Mouse (Mus musculus) B cell, adult 2 months (primary cell): ENCODE measurements around the gene Zdhhc14.

ENCODE experiments used
- DNase-seq, 2 experiments: peaks; one replicate each; pipeline ENCODE4 v3.0.0; 2022

Gene Zdhhc14

GRCm38 (mm10) chr17:5560212-5560611 is 67.9 kb downstream of the Zdhhc14 start:
- DNase-seq, result no peak

DNA sequence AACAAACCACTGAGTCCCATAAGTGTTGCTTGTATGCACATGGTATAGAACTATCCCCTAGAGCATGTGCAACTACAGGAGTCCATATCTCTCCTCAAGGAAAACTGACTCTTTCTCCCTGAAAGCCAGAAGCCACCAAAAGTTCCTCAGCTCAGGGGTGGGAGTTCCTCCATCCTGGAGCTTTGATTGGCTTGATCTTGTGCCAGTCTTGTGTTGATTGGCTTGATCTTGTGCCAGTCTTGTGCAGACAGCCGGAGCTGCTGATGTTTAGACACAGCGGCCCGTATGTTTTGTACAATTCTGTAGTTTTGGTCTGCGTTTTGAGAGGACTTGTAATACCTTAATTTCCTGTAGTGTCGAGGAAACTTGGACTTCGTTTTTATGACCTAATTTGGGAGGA is 70.8 kb downstream of the Zdhhc14 start:
- DNase-seq, result no peak

DNA sequence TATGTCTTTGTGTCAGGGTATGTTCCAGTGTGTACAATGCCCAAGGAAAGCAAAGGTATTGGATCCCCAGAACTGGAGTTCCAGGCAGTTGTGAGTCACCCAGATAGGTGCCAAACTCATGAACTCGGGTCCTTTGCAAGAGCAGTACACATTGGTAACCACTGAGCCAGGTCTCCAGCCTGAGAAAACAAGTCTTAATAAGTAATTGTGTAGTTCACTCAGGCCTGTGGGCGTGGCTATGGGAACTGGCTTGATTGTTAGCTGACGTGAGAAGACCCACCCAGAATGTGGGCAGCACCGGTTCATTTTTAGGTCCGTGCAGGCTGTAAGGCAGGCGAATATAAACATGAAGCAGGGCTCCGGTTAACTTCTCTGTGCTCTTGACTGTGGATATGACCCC is 73.6 kb downstream of the Zdhhc14 start:
- no peak for DNase-seq

GRCm38 (mm10) chr17:5567943-5568342 is 75.6 kb downstream of the Zdhhc14 start:
- DNase-seq, result no peak

DNA sequence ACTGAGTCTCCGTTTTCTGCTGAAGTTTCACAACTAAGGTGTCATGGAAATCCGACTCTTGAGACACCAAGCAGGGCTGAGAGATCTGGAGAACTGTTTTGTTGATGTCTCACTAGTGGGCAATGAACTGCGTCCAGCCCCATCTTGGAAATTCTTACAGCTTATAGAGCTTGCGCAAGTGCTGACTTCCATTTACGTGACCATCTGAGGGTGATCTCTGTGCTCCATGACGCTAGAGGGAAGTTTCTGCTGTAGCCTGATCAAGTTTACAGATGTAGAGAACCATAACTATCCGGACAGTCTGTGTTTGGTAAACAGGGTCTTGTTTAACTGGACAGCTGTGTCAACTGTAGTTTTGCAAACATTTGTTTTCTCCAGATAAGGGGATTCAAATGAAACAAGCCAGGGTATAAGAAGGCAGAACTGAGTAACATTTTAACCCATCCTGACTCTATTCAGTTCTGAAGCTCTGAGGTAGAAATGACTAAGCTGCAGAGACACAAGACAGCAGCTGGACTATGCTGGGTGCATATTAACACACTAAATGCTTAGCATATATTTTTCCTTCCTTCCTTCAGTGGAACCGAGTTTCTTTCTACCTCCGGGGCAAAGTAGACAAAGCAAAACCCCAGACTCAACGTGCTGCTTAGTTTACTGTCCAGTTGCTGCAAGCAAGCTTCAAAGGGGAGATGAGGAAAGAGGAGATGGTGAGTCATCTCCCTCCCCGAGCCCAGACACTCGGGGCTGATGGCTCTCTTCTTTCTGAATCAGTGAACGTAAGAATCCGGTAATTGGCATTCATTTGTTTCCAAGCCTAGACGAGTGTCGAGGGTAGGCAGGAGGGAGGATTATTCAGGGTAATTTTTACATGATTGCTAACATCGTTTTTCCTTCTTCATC is 77.0 kb downstream of the Zdhhc14 start:
- no peak for DNase-seq

GRCm38 (mm10) chr17:5572096-5572730 is 79.9 kb downstream of the Zdhhc14 start:
- DNase-seq, result no peak

- DNase-seq, result no peak
These were observed 80.5 kb downstream of the Zdhhc14 start for GRCm38 (mm10) chr17:5572745-5573420.

- peak; percentile 19 to 22 for DNase-seq
These were observed 82.3 kb downstream of the Zdhhc14 start for GRCm38 (mm10) chr17:5574672-5575071.

DNA sequence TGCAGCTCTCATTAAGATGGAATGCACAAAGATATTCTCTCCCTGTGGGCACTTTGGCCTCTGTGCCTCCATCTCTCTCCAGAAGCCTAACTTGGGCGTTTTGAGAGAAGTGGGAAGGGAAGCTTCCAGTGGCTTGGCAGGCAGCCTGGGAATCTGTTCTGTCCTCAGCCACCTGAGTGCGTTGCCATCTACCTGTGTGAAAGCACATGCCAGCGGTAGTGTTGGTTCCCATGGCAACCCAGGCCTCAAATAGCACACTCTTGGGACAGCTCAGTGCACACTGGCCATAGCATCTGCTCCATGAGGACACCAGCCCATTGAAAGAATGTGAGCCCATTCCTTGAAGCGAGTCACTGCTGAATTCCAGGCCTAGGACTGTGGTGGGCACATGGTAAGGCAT is 83.2 kb downstream of the Zdhhc14 start:
- DNase-seq, result no peak

GRCm38 (mm10) chr17:5582232-5582631 is 89.9 kb downstream of the Zdhhc14 start:
- DNase-seq, result no peak

DNA sequence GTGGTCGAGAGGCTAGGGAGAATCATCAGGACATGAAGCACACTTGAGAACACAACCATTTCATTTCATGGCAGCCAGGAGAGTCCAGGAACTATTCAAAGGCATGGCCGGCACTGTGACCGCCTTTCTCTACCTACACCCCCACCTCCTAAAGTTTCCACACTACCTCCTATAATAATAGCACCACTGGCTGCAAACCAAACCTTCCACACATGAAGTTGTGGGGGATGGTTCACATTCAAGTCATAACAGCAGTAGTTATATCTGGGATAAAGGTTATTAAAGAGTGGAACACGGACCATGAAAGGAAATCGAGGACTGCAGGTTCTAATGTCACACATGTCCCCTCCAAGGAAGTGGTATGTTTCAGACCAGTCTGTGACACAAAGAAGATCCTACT is 90.6 kb downstream of the Zdhhc14 start:
- DNase-seq, result no peak

DNA sequence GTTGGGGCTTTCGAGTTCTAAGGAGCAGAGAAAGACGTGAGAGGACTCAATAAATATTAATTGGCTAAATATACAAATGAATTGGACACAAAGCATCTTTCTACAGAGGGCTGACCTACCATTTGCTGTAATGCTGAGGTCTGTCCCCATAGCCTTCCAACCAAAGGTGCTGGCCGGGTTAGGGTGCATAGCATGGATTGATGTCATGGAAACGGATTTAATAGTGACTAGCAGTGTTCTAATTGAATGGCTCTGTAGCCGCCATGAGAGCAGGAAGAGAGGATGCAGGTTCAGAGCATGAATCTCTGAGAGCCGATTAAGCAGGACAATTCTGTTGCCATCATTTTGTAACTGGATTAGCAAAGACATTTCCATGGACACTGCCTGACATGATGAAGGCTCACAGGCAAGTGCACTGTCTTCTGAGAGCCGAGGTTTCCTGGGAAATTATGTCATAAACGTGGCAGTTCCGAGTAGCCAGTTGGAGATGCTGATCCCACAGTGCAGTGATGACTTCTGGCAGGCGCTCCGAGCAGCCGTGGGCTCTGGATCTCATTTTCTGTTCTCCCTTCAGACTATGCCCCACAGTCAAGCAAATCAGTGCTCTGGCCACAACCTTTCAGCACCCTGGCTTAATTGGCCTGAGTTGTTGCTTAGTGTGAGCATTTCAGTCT is 91.3 kb downstream of the Zdhhc14 start:
- no peak for DNase-seq

DNA sequence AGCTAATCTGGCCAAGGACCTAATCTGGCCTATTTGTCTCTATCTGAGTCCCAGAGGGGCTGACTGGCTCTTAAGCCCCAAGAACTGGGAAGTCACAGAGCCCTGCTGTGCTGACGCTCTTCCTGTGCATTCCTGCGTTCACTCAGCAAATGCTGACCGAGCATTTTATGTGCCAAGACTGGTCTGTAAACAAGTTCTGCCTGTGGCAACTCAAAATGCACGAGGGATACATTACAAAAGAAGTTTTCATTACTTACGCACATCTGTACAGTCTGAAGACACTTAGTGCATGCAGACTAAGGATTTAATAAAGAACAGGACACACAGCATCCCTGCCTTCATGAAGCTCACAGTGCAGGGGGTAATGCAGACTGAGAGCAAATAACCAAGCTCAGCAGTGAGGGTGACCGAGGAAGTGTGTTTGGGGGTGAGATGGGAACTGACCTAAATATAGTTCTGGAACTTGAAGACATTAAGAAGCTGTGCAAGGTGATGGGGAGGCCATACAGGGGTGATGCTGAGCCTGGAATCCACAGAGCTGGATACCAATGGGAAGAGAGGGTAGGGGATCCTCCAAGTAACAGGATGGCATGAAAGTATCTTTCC is 99.3 kb downstream of the Zdhhc14 start:
- DNase-seq, result no peak

DNA sequence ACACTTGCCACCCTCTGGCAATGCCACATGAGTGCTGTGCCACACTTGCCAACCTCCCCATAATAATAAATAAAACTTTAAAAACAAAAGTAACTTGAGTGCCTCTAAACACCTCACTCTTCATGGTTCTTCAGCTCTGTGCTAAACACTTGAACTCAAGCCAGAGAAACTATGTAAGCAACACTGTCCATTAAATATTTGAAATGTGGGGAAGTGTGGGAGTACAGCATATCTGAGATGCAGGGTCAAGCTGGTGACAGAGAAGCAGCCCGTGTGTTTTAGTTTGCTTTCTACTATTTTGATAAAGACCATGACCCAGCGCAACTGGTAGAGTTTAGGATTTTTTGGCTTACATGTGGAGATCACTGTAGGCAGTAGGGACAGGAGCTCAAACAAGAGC is 100.7 kb downstream of the Zdhhc14 start:
- DNase-seq, result no peak

- no peak for DNase-seq
These were observed 102.7 kb downstream of the Zdhhc14 start for GRCm38 (mm10) chr17:5595068-5595467.

- no peak for DNase-seq
These were observed 104.1 kb downstream of the Zdhhc14 start for GRCm38 (mm10) chr17:5596490-5596889.

GRCm38 (mm10) chr17:5598999-5599398 is 106.6 kb downstream of the Zdhhc14 start:
- DNase-seq, result no peak

- no peak for DNase-seq
These were observed 108.2 kb downstream of the Zdhhc14 start for GRCm38 (mm10) chr17:5600505-5601027.

- peak; percentile 50 to 52 for DNase-seq
These were observed 109.6 kb downstream of the Zdhhc14 start for GRCm38 (mm10) chr17:5601953-5602352.

GRCm38 (mm10) chr17:5606151-5606591 is 113.8 kb downstream of the Zdhhc14 start:
- DNase-seq, result no peak

DNA sequence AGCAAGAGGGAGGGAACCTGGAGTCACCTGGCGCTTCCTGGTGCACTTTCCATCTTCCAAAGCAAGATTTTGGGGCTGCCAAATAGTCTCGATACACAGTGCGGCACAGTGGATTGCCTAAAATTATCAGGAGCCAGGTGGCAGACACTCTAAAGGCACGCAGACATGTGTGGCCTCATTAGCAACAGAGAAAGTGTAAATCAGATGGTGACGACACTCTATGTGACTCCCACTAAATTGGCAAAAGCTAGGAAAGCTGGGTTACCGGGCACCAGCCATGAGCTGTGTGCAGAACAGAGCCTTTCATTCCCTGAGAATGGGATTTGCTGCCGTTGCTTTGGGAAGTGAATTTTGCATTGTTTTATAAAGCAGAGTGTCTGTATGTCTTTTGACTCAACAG is 115.0 kb downstream of the Zdhhc14 start:
- no peak for DNase-seq

DNA sequence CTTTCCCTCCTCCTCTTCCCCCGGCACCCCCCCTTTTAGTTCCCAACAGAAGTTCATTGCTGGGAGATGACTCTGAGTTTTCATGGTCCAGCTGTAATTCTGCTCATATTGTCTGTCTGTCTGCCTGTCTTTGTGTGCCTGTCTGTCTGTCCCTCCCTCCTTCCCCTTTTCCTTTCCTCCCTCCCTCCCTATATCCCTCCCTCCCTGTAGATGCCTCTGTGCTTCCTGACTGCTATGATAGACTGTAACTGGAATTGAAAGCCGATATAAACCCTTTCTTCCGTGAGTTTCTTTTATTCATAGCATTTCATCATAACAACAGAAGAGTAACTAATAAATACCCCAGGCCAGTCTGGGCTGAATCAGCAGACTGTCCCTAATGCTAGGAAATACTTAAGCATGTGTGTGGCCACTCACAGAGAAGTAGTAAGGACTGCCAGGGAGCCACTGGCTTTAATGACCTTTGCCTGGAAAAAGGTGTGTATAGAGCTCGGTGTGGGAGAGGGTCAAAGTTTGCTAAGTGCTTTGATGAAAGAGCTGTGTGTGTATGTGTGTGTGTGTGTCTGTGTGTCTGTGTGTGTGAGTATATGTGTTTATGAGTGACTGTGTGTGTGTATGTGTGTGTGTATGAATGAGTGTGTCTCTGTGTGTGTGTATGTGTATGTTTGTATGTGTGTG is 117.7 kb downstream of the Zdhhc14 start:
- DNase-seq, result no peak
